Mouse (Mus musculus): ENCODE measurements around the gene Mfsd6.

The Mfsd6 gene

DNA sequence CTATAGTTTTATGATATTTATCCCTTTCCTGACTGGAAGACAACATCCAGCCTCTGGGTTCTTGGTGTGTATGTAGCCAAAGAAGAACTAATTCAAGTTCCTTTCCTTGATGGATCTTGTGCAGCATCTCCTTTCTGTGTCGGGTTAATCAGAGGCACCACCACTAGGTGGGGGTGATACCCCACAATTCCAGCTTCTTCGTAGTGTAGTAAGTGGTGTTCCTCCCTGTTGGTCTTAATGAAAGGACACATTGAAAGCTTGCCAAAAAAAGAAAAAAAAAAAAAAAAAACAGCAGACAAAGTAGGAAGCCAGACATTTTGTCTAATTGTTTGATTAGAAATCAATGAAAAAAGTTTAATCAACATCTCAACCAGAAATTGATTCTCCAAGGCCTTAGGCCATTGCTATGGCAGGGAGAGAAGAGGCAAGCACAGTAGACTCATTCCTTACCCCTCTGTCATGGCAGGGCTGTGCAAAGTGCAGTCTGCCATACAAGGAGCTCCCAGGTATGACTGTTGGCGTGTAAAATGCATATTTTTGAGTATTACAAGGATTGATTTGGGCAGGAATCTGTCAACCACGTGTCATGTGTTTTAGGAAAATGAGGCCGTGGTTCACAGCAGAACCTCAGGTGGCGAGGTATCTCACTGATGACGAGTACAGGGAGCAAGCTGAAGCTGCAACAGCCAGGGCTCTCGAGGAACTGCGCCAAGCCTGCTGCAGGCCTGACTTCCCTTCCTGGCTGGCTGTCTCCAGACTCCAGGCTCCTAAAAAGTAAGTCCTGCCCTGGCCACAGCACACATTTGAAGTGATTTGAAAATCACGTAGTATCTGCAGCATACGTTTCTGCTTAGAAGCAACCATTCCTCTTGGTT lies 78.9 kb downstream of the Mfsd6 start:
- DNase-seq (ENCODE audit: extremely low spot score, low read depth, low spot score): no peak

DNA sequence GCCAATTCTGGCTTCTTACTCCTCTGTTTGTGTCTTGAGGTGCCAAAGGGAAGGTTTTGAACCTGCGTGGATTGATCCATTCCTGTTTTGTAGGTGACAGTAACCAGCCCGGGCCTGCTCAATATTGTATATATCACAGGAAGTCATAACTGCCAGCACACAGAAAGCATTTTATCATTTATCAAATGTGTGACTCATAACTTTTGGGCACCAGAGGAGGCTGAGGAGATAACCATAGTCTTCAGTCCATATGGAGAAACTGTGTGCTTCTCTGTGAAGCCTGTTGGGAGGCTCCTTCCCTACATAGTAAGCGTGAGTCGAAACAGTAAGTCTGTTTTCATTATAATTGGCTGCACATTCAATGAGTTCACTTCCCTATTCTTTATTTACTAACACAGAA lies 86.5 kb downstream of the Mfsd6 start:
- no peak for DNase-seq (ENCODE audit: extremely low spot score, low read depth, low spot score)

DNA sequence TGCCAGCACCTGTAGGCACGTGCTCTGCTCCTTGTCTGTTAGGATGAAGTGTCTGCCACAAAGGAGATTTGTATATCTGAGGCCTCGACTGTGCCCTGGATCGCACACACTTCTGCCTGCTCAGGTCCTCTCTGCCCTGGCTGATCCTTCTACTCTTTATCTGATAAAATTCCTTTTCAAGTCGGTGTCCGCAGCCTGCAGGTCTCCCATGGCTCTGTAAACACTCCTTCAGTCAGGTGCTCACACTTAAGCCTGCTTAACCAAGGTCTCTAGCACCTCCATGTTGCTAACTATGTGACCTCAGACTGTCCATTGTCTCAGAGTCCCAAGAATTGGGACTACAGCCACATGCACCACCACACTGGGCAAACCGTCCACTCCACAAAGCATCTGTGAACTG lies 87.0 kb downstream of the Mfsd6 start:
- DNase-seq (ENCODE audit: extremely low spot score, low read depth, low spot score): no peak

DNA sequence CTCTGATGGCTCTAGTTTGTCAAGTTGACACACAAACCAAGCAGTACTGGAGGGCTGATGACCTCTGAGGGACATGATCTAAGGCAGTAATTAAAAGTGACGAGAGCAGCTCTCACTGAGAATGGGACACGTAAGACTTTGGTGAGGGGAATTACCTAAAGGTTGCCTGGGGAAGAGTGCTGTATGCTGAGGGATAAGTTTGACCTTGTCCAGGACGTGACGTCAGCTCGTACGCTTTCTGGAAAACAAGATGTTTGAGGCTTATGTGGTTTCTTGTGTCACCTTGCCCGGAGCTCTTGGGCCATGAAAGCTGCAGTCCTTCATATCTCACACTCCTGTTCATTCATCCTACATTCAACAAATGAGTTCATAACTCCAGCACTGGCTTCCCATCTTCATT lies 88.2 kb downstream of the Mfsd6 start:
- DNase-seq (ENCODE audit: extremely low spot score, low read depth, low spot score): no peak

DNA sequence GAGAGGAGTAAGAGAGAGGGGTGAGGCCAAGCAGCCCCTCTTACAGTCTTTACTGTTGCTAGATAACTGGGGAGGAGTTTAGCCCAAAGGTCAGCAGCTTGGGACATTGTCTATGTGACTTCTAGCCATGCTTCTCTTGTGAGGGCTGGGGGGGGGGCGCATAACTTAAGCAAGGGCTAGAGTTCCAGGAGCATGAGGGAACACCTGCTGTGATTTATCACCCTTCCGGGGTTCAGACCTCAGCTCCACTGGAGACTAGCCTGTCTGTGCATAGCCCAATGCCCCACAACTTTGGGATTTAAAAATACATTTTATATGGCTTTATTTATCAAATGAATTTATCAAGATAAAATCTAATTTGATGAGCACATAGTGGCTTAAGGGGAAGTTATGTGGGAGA lies 89.2 kb downstream of the Mfsd6 start:
- no peak for DNase-seq (ENCODE audit: extremely low spot score, low read depth, low spot score)

DNA sequence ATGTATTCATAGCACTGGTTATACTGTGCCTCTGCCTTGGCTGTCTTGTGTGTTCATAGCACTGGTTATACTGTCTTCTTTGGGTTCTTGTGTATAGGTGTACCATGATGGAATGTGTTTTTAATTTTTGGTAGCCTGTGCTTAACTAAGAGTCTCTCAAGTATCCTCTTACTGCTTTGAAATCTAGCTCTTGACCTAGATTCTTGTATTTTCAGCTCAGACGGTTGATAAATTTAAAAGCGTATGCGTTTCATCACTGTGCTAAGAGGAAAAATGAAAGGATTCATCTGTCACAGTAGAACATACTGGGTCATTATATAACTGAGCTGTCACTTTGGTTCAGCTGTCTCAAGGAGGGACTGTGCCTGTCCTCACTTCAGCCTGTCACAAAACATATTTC lies 91.3 kb downstream of the Mfsd6 start:
- DNase-seq (ENCODE audit: extremely low spot score, low read depth, low spot score): no peak

DNA sequence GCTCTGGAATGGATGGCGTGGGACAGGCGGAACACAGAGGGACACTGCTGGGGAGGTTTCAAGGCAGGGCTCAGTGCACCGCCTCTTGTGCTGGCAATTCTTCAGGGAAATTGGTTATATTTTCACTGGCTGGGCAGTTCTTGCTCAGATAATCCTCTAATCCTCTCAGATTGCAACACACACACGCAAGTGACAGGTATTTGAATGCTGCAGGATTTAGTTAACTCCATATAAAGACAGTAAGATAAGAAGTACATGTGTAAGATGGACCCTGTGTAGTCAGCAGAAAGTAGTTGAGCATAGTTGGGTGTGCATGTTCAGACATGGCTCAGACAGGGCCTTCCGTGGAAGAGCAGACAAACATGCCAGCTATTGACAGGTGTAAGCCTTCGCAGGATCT lies 93.0 kb downstream of the Mfsd6 start:
- no peak for DNase-seq (ENCODE audit: extremely low spot score, low read depth, low spot score)

DNA sequence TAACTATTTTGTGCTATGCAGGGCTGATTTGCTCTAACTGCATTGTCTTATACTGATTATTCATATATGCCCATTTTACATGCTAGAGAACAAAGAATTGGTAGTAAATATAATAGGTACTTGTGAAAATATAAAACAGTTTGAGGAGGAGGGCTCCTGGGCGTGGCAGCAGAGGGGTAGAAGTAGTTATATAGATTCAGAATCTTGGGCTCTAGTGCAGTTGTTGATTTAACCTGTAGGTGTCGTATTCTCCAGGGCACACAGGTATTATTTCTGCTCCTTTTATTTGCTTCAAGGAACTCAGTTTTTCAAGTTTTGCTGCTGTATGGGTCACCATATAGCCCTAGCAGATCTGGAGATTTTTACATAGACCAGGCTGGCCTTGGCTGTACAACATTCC lies 95.7 kb downstream of the Mfsd6 start:
- DNase-seq (ENCODE audit: extremely low spot score, low read depth, low spot score): no peak

DNA sequence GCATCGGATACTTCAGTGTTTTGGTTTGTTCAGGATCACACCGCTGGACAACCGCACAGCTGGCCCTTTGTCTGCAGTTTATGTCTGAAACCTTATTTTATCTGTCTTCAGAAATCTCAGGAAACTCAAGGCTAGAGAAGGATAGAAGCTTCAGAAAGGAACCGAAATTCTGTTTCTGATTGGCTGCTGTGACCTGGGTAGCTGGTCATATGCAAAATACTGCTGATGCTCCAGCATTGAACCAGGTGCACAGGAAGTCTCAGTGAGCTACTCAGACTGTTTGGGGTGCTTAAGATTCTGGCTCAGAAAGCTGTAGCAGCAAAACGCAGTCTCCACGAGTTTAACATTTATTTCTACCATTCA lies 96.3 kb downstream of the Mfsd6 start:
- no peak for DNase-seq (ENCODE audit: extremely low spot score, low read depth, low spot score)

DNA sequence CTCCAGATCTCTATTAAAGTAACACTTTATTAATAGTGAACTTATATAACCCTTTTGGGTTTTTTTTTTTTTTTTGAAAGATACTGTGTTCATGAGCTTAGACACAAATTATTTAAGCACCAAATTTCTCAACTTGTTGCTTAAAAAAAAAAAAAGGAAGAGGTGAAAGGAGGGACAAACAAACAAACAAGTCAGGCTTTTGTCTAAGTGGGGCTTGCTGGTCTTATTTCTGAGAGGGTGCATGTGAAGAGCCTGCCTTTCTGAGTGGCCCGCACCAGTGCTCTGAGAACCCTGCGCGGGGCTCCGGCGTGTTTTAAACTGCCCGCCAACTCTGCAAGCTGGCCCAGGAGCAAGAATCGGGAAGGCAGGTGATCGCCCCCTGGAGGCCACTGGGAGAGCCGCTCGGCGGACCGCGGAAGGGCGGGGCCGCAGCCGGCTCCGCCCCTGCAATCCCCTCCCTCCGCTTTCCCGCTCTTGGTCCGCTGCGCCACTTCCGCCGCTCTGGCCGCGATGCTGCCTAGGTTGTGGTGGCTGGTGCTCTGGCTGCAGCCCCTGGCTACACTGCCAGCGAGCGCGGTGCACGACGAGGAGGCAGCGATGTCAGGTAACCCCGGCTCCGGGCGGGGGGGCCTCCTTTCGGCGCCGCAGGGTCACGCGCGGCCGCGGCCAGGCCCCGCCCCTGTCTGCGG lies 96.9 kb downstream of the Mfsd6 start, which contains the start of gene Nemp2:
Nemp2 (plus strand) TSS at position 456 of the 689 bp plus-strand sequence.
- DNase-seq (ENCODE audit: extremely low spot score, low read depth, low spot score): no peak

DNA sequence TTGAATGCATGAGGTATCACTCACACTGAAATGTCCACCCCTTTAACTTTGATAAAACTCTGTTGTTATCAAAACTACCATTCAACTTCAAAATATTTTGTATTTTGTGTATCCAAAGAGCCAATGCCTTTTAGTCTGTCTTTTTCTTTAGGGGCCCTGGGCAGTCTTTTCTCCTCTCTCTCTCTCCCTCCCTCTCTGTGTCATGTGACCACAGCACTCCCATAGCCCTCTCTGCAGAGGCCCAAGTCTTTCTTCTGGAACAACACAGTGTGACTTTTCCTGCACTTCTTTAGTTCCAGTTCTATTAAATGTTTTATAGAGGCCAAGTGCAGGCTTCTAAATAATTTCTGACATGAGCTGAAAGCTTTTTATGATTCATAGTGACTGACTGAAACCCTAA lies 106.8 kb downstream of the Mfsd6 start:
- DNase-seq (ENCODE audit: extremely low spot score, low read depth, low spot score): no peak

DNA sequence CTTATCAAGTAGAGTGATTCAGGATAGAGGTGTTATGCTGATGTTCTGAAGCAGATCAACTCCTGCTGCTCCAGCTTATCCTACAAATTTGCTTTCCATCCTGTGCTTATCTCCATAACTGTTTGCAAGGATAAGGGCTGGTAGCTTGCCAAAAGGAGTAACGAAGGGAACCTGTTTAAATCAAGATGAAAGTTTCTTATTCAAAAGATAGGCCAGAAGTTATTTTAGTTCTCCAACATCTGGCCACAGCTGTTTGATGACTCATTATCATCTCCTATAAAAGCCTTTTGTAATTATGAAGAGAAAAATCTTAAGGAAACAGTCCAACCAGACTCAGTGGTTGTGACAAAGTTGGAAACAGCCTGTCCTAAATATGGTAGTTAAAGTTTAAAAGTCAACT lies 109.0 kb downstream of the Mfsd6 start:
- no peak for DNase-seq (ENCODE audit: extremely low spot score, low read depth, low spot score)

DNA sequence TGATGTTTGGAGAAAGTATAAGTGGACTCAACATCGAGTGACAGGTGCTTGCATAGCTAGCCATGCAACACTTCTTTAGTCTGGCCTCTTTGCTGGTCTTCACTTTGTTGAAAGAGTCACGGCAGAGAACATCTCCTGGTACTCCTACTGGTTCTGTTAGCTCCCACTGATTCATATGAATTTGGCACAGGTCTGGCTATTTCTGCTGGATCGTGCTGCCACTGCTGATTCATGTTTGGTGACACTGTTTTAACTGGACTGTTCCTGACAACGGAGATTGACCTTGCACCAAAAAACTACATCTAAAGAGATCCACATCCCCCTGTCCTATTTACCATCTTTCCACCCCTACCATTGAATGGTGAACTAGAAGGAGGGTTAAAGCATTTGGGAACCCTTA lies 118.8 kb downstream of the Mfsd6 start:
- no peak for DNase-seq (ENCODE audit: extremely low spot score, low read depth, low spot score)

DNA sequence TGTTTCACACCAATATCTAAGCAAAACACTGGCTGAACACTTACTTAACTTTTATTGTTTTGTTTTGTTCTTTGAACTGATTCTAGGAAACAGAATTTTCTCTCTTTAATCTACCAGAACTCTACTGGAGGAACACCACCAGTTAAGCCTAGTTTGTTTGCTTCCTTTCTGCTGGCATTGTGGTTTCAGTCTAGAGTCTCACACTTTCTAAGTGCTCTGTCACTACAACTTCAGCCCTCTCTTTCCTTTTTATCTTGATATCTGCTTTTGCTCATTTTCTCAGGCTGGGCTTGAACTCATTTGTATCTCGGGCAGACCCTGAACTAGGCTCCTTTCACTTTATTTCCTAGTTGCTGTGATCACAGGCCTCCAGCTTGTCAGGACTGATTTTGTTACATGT lies 119.6 kb downstream of the Mfsd6 start:
- DNase-seq (ENCODE audit: extremely low spot score, low read depth, low spot score): no peak

Data from hindlimb bud, embryonic 11.5 days (tissue).